Mouse (Mus musculus) embryonic facial prominence, embryonic 11.5 days (tissue): ENCODE results near the gene Gpr183. TPM values are rescaled to one million over a fixed set of nuclear protein-coding genes. Genes with fewer than 3 reads are reported as not detected.
A peak's percentile ranks its signal among the peaks of the same experiment; 100 is the strongest.

Experiments
- ATAC-seq: fragments of 200-750 bp; cut with Nextera tagmentation; replicated peaks from 2 replicates; pipeline ENCODE4 v1.8.0; 2017; ENCODE audit warnings: low read depth; ENCODE audit not compliant: insufficient number of reproducible peaks, low FRiP score, low TSS enrichment
- DNase-seq: peaks from one replicate; pipeline ENCODE4 v3.0.0-alpha.2; 2015; ENCODE audit warnings: low spot score
- H3K27ac ChIP-seq: fragments of 300-500 bp; sonication (generic); replicated peaks from 2 replicates; pipeline ENCODE4 v1.5.1; 2014; ENCODE audit warnings: mild to moderate bottlenecking, low read depth, low read length, control low read depth
- H3K27me3 ChIP-seq: fragments of 300-500 bp; sonication (generic); 2 replicates; pipeline ENCODE4 v1.6.1; 2014; ENCODE audit warnings: mild to moderate bottlenecking, low read length, moderate library complexity, mixed read lengths; ENCODE audit not compliant: control insufficient read depth, insufficient read depth
- H3K36me3 ChIP-seq: fragments of 300-500 bp; sonication (generic); replicated peaks from 2 replicates; pipeline ENCODE4 v1.6.1; 2014; ENCODE audit warnings: low read depth, mild to moderate bottlenecking, low read length, moderate library complexity, mixed read lengths; ENCODE audit not compliant: control insufficient read depth, insufficient read depth
- H3K4me1 ChIP-seq: fragments of 300-500 bp; sonication (generic); 2 replicates; pipeline ENCODE4 v1.6.1; 2014; ENCODE audit warnings: low read length, mixed read lengths; ENCODE audit not compliant: control insufficient read depth, insufficient read depth
- H3K4me2 ChIP-seq: fragments of 300-500 bp; sonication (generic); 2 replicates; pipeline ENCODE4 v1.6.1; 2014; ENCODE audit warnings: low read depth, mild to moderate bottlenecking, control low read depth, low read length, moderate library complexity
- H3K4me3 ChIP-seq: fragments of 300-500 bp; sonication (generic); 2 replicates; pipeline ENCODE4 v1.5.1; 2014; ENCODE audit warnings: low read depth, low read length, control low read depth
- H3K9ac ChIP-seq: fragments of 300-500 bp; sonication (generic); replicated peaks from 2 replicates; pipeline ENCODE4 v1.6.1; 2014; ENCODE audit warnings: mild to moderate bottlenecking, control low read depth, low read length
- H3K9me3 ChIP-seq: fragments of 300-500 bp; sonication (generic); replicated peaks from 2 replicates; pipeline ENCODE4 v1.6.1; 2016; ENCODE audit warnings: mild to moderate bottlenecking, low read length, inconsistent platforms, mixed read lengths; ENCODE audit not compliant: control insufficient read depth
- WGBS: fragments of 180-500 bp; shearing (Covaris S2); extraction: QIAGEN DNeasy Blood & Tissue Kit; methylation state at CpG from one replicate; pipeline ENCODE4 v1.1.7; 2014; 5-methylcytosine and 5-hydroxymethylcytosine counted together
- polyA plus RNA-seq: library from polyadenylated mRNA; unstranded; fragments of >200 nt; fragmentation: Nextera tagmentation; extraction: Ambion mirVana; gene quantifications from 2 replicates; pipeline ENCODE4 v1.2.1, GENCODE M21; 2014

Gpr183 gene
- polyA plus RNA-seq, 1 experiment from 2014 or later = 4.3 TPM

DNA sequence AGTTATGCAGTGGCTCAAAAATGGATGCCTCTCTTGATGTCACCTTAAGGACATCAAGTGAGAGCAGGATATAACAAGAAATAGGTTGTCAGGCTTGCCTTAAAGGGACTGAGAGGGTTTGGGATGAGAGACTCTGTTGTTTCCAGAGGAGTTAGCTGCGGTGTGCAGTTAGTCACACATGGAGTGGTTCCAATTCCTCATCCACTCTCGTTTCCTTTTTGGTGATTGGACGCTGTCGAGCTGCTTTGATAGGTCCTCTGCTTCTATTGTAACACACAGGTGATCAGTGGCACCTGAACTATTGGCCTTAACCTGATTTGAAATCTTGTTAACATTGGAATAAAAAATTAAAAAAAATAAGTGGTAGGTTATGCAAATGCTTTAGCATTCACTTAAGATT, 42.3 kb downstream of the Gpr183 start:
- Histone ChIP-seq H3K36me3 (no peaks in the 10 kb centered on the region), H3K27ac (no peak overlapping the region), H3K27me3 (no peaks in the 10 kb centered on the region), H3K4me3 (no peak overlapping the region), H3K4me2 (no peak overlapping the region), H3K4me1 (no peaks in the 10 kb centered on the region), H3K9me3 (no peaks in the 10 kb centered on the region), H3K9ac (no peak overlapping the region)
- ATAC-seq (no peak), DNase-seq (no peak)
- 88% methylated on average over 4 of the region's 4 CpGs for WGBS

DNA sequence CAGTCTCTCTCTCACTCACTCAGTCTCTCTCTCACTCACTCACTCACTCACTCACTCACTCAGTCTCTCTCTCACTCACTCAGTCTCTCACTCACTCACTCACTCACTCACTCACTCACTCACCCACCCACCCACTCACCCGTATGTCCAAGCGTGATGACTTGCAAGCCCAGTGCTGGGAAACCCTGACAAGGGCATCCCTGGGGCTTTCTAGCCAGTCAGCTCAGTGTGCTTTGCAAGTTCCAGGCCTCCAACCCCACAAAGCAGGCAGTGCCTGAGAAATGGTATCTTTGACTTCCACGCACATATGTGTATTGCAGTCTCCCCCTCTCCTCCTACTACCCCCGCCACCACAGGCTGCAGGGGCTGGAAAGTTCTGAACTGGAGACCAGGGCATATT, 43.0 kb downstream of the Gpr183 start:
- Histone ChIP-seq H3K4me1 (no peaks in the 10 kb centered on the region), H3K27ac (no peak overlapping the region), H3K9me3 (no peaks in the 10 kb centered on the region), H3K4me3 (no peak overlapping the region), H3K27me3 (no peaks in the 10 kb centered on the region), H3K36me3 (no peaks in the 10 kb centered on the region), H3K4me2 (no peak overlapping the region), H3K9ac (no peak overlapping the region)
- ATAC-seq (no peak), DNase-seq (no peak)
- 89% methylated on average over 4 of the region's 4 CpGs for WGBS

DNA sequence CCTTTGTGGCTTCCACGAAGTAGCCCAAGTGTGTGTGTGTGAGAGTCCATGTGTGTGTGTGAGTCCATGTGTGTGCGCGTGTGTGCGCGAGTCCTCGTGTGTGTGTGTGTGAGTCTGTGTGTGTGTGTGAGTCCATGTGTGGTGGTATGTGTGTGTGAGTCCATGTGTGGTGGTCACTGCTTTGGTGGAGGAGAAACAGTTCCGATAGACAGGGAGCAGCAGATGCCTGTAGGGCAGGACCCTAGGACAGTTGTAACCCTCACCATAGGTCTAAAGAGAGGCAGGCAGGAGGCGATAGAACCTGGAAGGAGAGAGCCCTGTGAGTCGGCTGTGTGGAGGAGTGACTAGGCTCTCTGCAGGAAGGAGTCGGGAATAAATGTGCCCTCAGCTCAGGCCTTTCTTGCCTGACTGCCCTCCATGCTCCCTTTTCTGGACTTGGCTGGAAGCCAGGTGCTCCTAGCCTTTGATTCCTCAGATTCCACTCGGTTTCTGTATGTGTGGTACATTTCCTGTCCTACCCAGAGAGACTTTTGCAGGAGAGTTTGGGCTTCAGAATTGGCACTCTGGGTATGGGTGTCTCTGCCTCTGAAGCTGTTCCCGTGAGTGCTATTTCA, 44.4 kb downstream of the Gpr183 start:
- Histone ChIP-seq H3K36me3 (no peaks in the 10 kb centered on the region), H3K4me2 (no peak overlapping the region), H3K27me3 (no peaks in the 10 kb centered on the region), H3K9ac (no peak overlapping the region), H3K4me3 (no peak overlapping the region), H3K9me3 (no peaks in the 10 kb centered on the region), H3K27ac (no peak overlapping the region), H3K4me1 (no peaks in the 10 kb centered on the region)
- no peak for ATAC-seq
- 89% methylated on average over 12 of the region's 12 CpGs for WGBS
- no peak for DNase-seq

DNA sequence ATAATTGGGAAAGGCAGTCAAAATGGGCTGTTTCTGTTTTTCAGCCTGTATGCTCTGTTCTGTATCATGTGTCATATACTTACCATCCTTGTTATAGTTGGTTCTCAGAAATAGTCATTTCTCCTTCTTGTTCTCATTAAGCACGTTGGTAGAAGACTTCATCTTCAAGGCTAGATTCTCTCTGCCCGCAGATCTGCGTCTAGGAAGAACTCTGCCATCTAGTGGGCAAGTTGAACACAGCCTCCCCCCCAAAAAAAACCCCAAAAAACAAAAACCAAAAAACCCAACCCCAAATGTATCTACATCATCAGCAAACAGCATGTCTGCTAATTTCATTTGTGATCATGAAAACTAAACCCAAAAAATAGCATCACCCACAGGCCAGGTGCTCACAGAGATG, 45.2 kb downstream of the Gpr183 start:
- no peak overlapping the region for H3K27ac ChIP-seq
- no peak overlapping the region for H3K9ac ChIP-seq
- DNase-seq (peak; percentile 43), ATAC-seq (no peak)
- no peak overlapping the region for H3K4me2 ChIP-seq
- no peaks in the 10 kb centered on the region for H3K4me1 ChIP-seq
- no peaks in the 10 kb centered on the region for H3K9me3 ChIP-seq
- WGBS = 41% methylated on average over 3 of the region's 3 CpGs
- H3K36me3 ChIP-seq = no peaks in the 10 kb centered on the region
- H3K4me3 ChIP-seq = no peak overlapping the region
- H3K27me3 ChIP-seq = no peaks in the 10 kb centered on the region

DNA sequence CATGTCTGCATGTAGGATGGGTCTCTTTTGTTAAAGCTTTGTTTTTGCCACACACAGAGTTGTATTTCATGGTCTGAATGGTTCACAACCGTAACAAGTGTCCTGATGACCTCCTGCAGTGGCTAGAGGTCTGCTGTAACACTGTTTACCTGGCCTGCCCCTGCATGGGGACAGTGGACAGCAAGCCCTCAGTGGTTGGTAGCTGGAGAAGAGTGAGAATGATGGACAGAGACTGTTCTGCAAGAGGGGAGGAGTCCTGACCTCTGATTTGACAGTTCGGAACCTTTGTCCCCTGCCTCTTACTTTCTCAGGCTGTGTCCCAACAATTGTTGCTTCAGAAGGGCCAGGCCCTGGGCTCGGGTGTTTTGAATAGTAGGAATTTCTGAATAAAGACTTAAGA, 46.7 kb downstream of the Gpr183 start:
- 80% methylated on average over 3 of the region's 3 CpGs for WGBS
- Histone ChIP-seq H3K36me3 (no peaks in the 10 kb centered on the region), H3K9ac (no peak overlapping the region), H3K4me1 (no peaks in the 10 kb centered on the region), H3K9me3 (no peaks in the 10 kb centered on the region), H3K4me2 (no peak overlapping the region), H3K27ac (no peak overlapping the region), H3K27me3 (no peaks in the 10 kb centered on the region), H3K4me3 (no peak overlapping the region)
- DNase-seq = no peak
- ATAC-seq = no peak

DNA sequence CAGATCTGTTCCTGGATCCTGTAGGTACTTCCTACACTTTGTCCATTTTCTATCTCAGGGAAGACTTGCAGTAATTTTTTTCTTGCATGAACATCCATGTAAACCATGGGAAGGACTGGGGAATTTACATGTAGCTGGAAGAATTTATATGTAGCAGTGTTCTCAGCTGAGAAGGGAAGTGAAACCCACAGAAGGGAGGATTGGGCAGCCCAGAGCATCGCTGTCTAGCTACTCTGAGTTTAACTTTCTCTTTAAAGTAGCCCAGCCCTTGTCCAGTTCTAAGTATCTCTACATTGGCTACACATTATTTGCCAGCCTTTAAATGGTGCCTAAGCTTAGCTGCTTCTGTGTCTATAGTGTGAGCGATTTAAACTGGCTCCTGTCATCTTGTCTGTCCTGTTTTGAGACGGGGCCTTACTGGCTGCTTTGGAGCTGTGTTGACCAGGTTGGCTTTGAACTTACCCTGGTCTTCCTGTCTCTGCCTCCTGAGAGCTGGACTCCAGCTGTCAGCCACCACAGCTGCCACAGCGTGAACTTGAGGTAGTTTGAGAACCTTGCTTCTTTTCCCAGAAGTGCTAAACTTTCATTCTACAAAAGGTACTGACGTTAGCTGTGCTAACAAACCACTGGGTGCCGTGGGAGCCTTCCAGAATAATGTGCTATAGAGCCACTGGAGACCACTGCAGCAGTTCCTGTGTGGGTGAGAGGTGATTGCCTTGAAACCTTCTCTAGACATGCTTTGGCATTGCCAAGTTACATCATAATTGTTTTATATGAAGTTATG, 48.5 kb downstream of the Gpr183 start:
- WGBS = 90% methylated on average over 6 of the region's 6 CpGs
- Histone ChIP-seq H3K27ac (no peak overlapping the region), H3K9me3 (no peaks in the 10 kb centered on the region), H3K9ac (no peak overlapping the region), H3K36me3 (no peaks in the 10 kb centered on the region; the same call in 1 of the 2 replicates), H3K4me2 (no peak overlapping the region), H3K4me3 (no peak overlapping the region), H3K4me1 (no peaks in the 10 kb centered on the region), H3K27me3 (no peaks in the 10 kb centered on the region)
- DNase-seq = no peak
- ATAC-seq = no peak

DNA sequence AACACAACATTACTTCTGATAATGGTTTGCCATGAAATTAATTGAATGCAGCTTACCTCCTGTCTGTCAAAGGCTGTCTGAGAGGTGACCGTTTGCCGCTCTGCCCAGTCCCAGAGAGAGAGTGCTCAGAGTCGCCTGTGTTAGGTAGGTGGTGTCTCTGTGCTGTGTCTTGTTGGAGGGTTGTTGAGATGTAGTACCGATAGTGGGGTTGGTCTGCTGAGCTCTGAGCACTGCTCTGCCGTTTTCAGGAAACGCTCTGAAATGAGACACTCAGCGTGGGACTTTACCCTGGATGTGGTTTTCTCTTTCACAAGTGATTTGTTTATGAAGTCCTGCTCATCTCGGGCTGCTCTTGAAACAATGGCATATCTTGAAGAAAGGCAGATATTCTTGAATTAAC, 49.4 kb downstream of the Gpr183 start, which contains the start of gene Gpr18:
TSS of gene Gpr18 (minus strand) at position 161 of the 400 bp plus-strand sequence.
- 70% methylated on average over 8 of the region's 8 CpGs for WGBS
- no peaks in the 10 kb centered on the region for H3K9me3 ChIP-seq
- H3K27ac ChIP-seq = no peak within 1 kb of the TSS
- no peaks in the 10 kb centered on the region for H3K4me1 ChIP-seq
- no peak within 1 kb of the TSS for H3K4me2 ChIP-seq
- ATAC-seq (no peak), DNase-seq (no peak)
- H3K27me3 ChIP-seq = no peaks in the 10 kb centered on the region
- H3K4me3 ChIP-seq = no peak within 1 kb of the TSS
- H3K9ac ChIP-seq = no peak within 1 kb of the TSS
- no peaks in the 10 kb centered on the region; the same call in 1 of the 2 replicates for H3K36me3 ChIP-seq

DNA sequence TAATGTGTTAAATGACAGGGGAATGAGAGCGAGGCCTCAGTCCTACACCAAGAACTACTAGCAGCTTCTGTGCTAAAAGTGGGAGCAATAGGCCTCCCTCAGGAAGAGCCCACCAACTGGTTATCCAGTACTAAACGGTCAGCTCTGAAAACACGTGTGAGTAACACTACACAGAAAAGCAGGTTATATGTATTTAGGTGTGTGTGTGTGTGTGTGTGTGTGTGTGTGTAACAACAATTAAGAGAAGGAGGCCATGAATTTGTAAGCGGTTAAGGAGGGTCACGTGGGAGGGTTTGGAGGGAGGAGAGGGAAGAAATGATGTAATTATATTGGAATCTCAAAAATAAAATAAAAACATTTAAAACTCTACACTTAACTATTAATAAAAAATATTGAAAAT, 49.9 kb downstream of the Gpr183 start:
- DNase-seq (no peak), ATAC-seq (no peak)
- no peaks in the 10 kb centered on the region; the same call in 1 of the 2 replicates for H3K36me3 ChIP-seq
- no peaks in the 10 kb centered on the region for H3K9me3 ChIP-seq
- H3K27me3 ChIP-seq = no peaks in the 10 kb centered on the region
- no peak overlapping the region for H3K4me3 ChIP-seq
- WGBS = 90% methylated on average over 5 of the region's 5 CpGs
- no peak overlapping the region for H3K9ac ChIP-seq
- no peak overlapping the region for H3K27ac ChIP-seq
- no peak overlapping the region for H3K4me2 ChIP-seq
- H3K4me1 ChIP-seq = no peaks in the 10 kb centered on the region
